Mouse (Mus musculus): ENCODE data around the gene Myo9a.

GRCm38 (mm10) chr9:59955199-59955598, 204.5 kb downstream of the Myo9a start:
- no peak for TF ChIP-seq CTCF (conservative IDR thresholded peaks at IDR 0.05; ENCODE audit: low read length)
- no peak for TF ChIP-seq POU5F1 (IDR thresholded peaks at IDR 0.05; ENCODE audit: borderline replicate concordance, low read length)

Measured in E14TG2a.4 (cell line).